Mouse (Mus musculus) splenic B cell, adult 2 months (primary cell): ENCODE data around the gene Gpsm2.

Source experiments
- DNase-seq: peaks from one replicate; pipeline ENCODE4 v3.0.0-alpha.2; 2011; ENCODE audit warnings: low read depth, low spot score
- H3K27me3 ChIP-seq: 2 replicates; pipeline ENCODE4 v1.6.1; 2012; ENCODE audit warnings: mild to moderate bottlenecking, low read length, moderate library complexity, mixed read lengths; ENCODE audit not compliant: control insufficient read depth, poor library complexity, insufficient read depth, severe bottlenecking
- H3K36me3 ChIP-seq: 2 replicates; pipeline ENCODE4 v1.6.1; 2012; ENCODE audit warnings: mild to moderate bottlenecking, low read length, moderate library complexity, mixed read lengths; ENCODE audit not compliant: control insufficient read depth, poor library complexity, insufficient read depth, severe bottlenecking

The Gpsm2 gene

DNA sequence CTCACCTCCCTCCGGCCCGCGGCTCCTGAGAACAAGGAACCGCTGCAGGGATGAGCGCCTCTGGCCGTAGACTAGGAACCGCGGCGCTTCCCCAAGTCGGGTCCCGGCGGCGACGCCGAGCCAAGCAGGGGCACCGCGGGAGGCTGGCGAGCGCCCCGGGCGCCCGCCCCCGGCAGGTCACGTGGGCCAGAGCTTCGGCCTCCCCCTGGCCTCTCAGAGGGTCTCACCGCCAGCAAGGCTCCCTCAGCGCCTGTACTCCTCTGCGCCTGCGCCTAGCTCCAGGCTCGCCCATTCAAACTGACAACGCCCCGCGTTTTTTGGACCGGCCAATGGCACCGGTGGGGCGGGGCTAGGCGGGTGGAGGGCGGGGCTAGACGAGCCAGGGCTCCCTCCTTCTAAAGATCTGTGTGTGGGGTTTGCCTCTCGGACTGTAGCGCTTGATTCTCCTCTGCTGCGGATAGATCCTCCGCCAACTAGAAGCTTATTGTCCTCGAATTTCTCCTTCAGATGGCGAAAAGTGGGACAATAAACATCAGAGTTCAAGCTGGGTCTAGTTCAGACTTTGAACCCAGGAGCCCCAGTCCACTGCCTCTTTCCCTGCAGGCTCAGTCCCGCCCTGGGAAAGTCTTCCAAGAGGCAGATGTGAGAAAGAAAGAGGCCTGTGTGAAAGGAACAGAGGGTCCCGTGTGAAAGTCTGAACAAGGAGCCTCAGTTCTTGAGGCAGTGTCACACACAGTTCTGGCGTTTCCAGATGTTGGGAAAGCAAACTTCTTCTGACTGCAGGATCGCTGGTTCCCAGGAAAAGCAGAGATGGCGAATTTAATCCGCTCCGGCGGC is at the start of gene Gpsm2:
TSS of gene Gpsm2 (minus strand) at position 274 of the 837 bp plus-strand sequence.
- H3K36me3 ChIP-seq = no peaks in the 10 kb centered on the region

DNA sequence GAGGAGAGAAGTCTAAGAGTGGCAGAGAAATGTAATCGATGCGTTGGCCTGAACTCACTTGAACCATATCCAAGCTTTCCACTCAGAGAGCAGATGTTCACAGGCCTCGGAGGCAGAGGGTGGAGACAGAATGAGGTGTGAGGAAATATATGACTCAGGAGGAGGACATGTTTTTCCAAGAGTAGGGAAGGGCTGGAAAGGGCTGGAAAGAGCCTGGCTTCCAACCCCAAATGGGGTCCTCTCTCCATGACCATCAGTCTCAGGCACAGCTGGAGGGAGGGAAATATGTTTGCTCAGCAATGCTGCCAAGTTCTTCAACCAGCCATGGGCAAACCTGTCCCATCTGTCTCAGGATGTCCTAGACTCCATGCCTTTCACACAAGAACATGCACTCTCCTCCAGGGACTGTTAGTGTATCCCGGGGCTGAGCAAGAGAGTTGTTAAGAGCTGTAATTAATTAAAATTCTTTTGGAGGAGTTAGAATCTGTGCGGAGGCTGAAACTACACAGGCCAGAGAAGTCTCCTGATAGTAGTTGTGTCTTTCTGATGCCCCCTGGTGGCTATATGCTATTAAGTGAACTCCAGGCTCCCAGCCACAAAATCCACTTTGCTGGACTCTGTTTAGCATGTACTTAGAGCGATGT is 48.7 kb upstream of the Gpsm2 start:
- Histone ChIP-seq H3K27me3 (no peaks in the 10 kb centered on the region), H3K36me3 (no peaks in the 10 kb centered on the region)
- peak; percentile 71 for DNase-seq

More for the DNA sequence above, at the start of gene Gpsm2:
- H3K27me3 ChIP-seq = peaks cover 5% of the 10 kb centered on the region
- peak; percentile 86 for DNase-seq

DNA sequence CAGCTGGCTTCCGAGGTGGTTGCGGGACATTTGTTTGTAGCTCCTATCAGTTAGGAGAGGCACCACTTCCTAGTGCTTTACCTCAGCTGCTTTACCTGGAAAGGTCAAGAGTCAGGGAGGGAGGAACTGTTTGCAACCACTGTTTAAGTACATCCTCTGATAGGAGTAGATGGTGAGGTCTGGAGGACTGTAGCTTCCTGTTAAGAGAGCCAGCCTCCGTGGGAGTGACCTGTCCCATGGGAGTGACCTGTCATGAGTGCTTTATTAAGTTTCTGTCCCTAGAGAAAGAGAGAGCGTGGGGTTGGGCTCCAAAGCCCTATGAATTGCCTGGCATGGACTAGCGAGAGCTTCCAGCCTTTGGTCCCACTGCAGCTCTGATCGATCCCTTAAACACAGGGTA is 47.4 kb upstream of the Gpsm2 start:
- no peaks in the 10 kb centered on the region for H3K27me3 ChIP-seq
- peak; percentile 7 for DNase-seq
- no peaks in the 10 kb centered on the region for H3K36me3 ChIP-seq

DNA sequence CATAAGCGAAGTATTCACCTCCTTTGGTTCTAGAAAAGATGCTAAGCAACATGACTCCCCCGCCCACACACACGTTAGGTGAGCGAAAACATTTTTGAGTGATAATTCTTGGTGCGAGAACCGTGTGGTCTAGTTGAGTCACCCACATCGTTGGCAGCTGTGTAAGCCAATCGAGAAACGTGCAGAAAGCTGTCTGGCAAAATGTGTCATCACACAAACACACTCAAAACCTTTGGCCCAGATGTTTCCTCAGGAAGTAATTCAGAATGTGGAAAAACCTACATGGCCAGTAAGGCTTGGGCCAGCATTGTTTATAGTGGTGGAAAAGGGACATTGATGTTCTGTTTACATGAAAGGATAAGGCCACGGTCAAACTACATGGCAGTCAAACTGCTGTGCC is 45.3 kb upstream of the Gpsm2 start:
- no peak for DNase-seq
- H3K27me3 ChIP-seq = no peaks in the 10 kb centered on the region
- H3K36me3 ChIP-seq = no peaks in the 10 kb centered on the region

DNA sequence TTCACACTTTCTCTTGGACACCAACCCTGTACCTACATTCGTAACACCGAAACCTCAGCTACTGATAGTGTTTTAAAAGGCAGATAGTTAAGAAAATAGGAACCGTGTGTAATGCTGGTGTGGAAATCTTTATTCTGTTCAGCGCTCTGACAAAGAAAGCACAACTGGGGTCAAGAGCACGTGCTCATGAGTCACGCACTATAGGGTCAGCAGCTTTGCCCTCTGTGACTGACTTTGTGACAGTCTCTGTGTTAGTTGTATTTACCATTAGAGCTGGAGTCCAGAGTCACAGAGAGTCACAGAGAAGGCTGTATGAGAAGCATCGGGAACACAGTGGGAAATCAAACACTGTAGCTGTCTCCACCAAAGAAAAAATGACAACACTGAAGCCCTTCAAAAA is 44.8 kb upstream of the Gpsm2 start:
- DNase-seq = no peak
- Histone ChIP-seq H3K27me3 (no peaks in the 10 kb centered on the region), H3K36me3 (no peaks in the 10 kb centered on the region)

DNA sequence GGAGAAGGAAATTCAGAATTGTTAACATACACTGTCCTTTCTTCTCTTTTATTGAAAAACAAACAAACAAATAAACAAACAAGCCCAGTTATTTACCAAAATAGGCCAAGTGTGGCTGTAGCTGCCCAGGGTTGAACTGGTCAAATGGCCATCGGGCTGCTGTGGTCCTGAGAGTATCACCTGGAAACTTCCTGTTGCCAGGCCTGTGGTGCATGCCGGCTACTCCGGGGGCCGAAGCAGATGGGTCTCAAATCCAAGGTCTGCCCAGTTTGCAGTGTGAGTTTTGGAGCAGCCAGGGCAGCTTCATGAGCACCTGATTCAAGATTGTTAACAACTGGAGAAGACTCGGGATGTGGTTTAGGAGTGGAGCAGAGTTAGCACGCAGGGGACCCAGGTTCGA is 43.4 kb upstream of the Gpsm2 start:
- DNase-seq = no peak
- Histone ChIP-seq H3K36me3 (no peaks in the 10 kb centered on the region), H3K27me3 (no peaks in the 10 kb centered on the region)

DNA sequence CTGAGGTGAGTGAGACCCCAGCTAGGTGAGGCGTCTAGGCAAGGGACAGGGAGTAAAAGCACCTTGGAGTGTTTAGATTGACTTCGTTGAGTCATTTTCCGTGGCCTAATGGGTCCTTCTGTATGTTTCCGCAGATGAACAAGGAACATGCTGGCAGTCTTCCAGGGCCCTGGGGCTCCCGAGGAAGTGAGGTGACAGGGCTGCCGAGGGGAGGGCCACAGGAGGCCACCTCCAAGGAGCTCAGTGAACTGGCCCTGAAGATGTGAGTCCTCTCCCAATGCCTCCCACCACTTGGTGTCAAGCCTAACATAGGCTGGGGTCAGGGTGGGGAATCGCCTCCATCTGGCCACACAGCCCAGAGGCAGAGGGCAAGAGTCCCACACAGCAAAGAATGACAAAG is 42.9 kb upstream of the Gpsm2 start:
- no peaks in the 10 kb centered on the region for H3K36me3 ChIP-seq
- no peak for DNase-seq
- H3K27me3 ChIP-seq = no peaks in the 10 kb centered on the region

DNA sequence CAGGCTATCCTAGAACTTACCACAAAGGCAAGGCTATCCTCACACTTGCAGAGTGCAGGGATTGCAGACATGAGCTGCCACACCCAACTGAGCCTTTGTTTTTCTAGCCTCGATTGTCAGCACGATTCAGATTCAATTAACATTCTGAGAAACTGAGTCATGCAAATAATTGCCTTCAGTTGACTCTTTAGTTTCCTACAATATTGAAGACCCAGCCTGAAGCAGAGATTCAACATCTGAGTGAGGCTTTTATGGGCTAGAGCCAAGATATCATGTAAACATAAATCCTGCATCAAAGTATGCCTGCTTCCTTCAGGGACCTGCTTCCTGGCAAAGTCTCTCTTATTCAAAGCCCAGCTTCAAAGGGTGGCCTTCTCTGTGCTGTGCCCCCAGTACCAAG is 41.6 kb upstream of the Gpsm2 start:
- Histone ChIP-seq H3K27me3 (no peaks in the 10 kb centered on the region), H3K36me3 (no peaks in the 10 kb centered on the region)
- DNase-seq = no peak

DNA sequence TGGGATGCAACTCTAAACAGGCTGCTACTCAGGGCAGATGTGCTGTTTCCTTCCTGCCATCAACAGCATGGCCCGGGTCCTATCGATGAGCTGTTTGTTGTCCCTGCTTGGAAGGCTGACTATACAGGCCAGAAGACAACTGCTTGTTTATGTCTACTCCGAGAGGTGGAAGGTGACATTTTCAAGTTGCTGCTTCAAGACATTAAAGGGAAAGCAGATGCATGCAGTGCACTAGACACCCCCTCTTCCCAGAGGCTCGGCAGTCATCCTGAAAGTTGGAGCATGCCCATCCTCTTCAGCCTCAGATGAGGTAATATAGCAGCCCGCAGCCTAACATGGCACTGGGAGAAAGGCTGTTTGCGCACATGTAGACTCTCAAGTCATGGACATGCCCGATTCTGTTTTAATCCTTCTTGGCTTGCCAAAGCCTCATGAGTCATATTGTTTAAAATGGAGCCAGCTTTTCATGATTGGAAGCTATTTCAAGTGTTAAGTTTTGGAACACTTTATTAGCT is 40.5 kb upstream of the Gpsm2 start:
- Histone ChIP-seq H3K36me3 (no peaks in the 10 kb centered on the region), H3K27me3 (no peaks in the 10 kb centered on the region)
- no peak for DNase-seq

DNA sequence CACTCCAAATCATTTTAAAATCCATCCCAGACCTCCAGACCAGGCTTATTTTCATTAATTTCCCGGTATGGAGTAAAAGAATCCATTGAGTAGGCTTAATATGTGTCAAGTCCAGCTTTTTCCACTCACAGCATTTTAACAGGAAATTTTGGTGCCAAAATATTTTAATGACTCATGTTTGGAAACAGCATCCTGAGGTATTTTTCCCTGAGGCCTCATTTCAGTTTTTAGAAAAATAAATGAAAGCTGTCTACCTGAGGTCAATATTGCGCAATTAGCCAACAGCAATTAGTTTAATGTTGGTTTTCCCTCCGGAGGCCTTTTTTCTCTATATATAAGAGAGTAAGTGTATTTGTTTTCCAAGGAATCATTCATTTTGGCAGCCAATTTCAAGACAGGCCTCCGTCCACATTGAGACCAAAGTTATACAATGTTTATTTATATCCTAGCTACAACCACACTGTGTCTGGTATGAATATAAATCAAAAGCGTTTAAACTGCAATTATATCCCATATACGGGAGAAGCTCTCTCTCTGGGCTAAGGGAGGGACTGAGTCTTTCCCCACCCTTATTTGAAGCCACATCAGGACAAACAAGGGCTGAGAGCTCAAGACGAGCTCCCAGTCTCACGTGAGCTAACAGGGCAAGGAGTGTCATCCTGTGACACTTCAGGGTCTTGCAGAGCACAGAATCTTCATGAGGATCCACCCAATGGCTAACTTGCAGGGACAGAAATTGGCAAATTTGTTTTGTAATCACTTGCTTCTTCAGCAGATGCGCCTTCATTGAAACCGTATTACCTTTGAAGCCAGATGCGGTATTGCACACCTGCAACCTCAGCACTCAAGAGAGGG is 37.7 kb upstream of the Gpsm2 start:
- H3K27me3 ChIP-seq = no peaks in the 10 kb centered on the region; the same call in 1 of the 2 replicates

DNA sequence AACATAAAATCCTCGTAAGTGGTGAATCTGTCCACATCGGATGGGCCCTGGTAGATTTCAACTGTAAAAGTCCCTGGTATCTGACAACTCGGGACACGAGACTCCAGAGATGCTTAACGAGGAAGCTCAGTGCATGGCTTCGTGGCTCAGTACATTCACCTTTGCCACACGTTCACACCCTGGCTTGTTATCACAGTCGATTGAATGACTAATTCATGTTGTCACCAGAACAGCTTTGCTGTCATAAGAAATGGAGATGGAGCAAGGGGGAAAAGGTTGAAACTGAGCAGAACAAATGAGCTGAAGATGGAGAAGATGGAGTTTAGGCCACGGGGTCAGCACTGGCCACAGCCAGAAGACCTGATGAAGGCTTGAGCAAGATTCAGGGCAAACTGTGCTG is 35.5 kb upstream of the Gpsm2 start:
- Histone ChIP-seq H3K27me3 (no peaks in the 10 kb centered on the region; the same call in 1 of the 2 replicates), H3K36me3 (no peaks in the 10 kb centered on the region)
- DNase-seq = no peak

More for the DNA sequence above, 37.7 kb upstream of the Gpsm2 start:
- no peaks in the 10 kb centered on the region for H3K36me3 ChIP-seq
- DNase-seq = no peak

DNA sequence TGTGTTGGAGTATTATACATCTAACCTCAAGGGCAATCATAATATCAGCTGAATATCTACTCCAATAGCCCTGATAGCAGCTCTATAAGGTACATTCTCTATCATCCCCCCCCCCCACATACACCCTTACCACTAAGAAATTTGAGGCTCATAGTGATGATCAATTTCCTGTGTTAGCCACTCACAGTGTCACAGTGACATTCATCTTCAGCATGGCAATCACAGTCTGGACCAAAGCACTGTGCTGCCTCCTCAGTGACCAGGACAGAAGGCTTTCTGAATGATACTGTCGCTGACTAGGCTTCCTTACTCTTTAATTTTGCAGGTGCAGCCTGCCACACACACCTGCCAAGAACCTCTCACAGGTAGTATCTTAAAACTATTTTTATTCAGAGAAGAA is 34.0 kb upstream of the Gpsm2 start:
- no peaks in the 10 kb centered on the region; the same call in 1 of the 2 replicates for H3K27me3 ChIP-seq
- H3K36me3 ChIP-seq = no peaks in the 10 kb centered on the region
- DNase-seq = no peak

DNA sequence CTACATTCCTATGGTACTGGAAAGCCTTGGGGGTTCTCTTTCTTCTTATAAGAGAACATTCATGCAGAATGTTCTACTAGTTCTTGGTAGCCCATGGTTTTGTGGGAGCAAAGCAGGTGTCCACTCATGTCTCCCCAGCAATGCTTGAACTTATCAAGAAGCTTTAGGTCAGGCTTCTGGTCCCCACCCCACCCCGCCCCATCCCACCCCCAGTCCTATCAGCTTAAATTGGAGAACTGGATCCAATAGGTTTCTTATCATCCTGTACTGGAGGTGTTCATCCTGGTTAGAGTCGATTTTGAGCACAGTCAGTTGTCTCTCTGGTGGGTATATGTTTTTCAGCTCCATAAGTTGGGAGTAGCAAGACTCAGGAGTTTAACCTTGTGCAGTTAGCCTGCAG is 33.4 kb upstream of the Gpsm2 start:
- Histone ChIP-seq H3K27me3 (no peaks in the 10 kb centered on the region; the same call in 1 of the 2 replicates), H3K36me3 (no peaks in the 10 kb centered on the region)
- DNase-seq = no peak

DNA sequence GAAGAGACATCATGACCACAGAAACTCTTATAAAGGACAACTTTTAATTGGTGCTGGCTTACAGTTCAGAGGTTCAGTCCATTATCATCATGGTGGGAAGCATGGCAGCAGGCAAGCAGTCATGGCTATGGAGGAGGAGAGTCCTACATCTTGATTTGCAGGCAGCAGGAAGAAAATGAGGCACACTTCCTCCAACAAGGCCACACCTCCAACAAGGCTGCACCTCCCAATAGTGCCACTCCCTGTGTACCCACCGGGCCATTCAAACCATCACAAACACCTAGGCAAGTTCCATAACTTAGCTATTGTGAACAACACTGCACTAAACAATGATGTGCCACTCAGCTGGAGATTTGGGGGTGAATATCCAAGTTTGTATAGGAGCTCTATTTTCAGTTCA is 32.4 kb upstream of the Gpsm2 start:
- DNase-seq = no peak
- Histone ChIP-seq H3K36me3 (no peaks in the 10 kb centered on the region), H3K27me3 (no peaks in the 10 kb centered on the region; the same call in 1 of the 2 replicates)
